12 mouse cellular contexts compared by ENCODE assay signal in the genomic region with DNA sequence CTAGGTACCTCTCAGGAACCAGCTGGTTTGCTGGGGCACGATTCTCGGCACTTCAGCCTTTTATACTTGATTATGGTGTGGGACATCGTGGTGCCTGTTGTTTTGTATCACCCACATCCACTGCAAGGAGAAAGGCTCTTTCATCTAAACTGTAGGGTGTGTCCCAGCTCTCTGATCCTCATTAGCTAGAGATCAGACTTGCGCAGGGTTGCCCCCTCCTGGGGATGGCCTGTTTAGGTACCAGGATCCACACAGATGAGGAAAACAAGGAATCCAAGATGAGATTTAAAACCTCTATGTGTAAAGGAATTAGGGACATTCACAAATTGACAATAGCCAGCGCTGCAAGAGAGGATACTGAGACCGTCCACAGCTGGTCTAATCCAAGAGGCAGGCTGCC. TPM values are rescaled to one million over a fixed set of nuclear protein-coding genes. Genes with fewer than 3 reads are reported as not detected.
DNase-seq lines count a peak whose midpoint lies in the region; ATAC-seq lines count a peak whose summit lies in the region.
"Had no signal": no experiment of that assay in that cellular context is flagged by ENCODE, and none has a peak within 500 bp of the region (broad histone marks: within the 10 kb centered on the region; RNA-seq: fewer than 3 reads in every experiment).

No protein-coding gene starts in this region.

- intact Hi-C loops in heart, postnatal 25 days (cut with DNase I), result loop anchor here (1.0 kb wide), 1 partner anchor 29 kb away; no protein-coding TSS in a partner anchor

- H3K9me3 ChIP-seq in heart, embryonic 13.5 days, result no peaks in the 10 kb centered on the region
- H3K9me3 ChIP-seq in heart, embryonic 14.5 days (ENCODE audit: control insufficient read depth, low read length), result no peaks in the 10 kb centered on the region
- H3K9me3 ChIP-seq in midbrain, embryonic 14.5 days (ENCODE audit: control insufficient read depth, low read length), result no peaks in the 10 kb centered on the region
- no peaks in the 10 kb centered on the region for H3K9me3 ChIP-seq in limb, embryonic 10.5 days (replicated peaks)
- H3K9me3 ChIP-seq: G1E; intestine, embryonic 15.5 days; limb, embryonic 13.5 days had no signal

- no peak overlapping the region for H3K9ac ChIP-seq in heart, embryonic 13.5 days
- H3K9ac ChIP-seq in heart, embryonic 14.5 days (ENCODE audit: low read length), result no peak overlapping the region
- H3K9ac ChIP-seq in midbrain, embryonic 14.5 days (replicated peaks; ENCODE audit: low read length), result no peak overlapping the region
- H3K9ac ChIP-seq: intestine, embryonic 15.5 days; limb, embryonic 13.5 days had no signal

- no peak overlapping the region for H3K27ac ChIP-seq in heart, embryonic 13.5 days (replicated peaks)
- no peak overlapping the region for H3K27ac ChIP-seq in heart, embryonic 14.5 days (replicated peaks in 1 of 2; ENCODE audit: control insufficient read depth in 1 of 2, insufficient read depth in 1 of 2, low read depth in 2 of 2, low read length in 2 of 2)
- H3K27ac ChIP-seq in midbrain, embryonic 14.5 days (replicated peaks; ENCODE audit: low read depth, low read length), result no peak overlapping the region
- no peak overlapping the region for H3K27ac ChIP-seq in limb, embryonic 10.5 days
- H3K27ac ChIP-seq: intestine, embryonic 15.5 days; limb, embryonic 13.5 days had no signal

- H3K4me2 ChIP-seq in heart, embryonic 13.5 days, result 0 out of 2 replicates have a peak overlapping the region, but pooled peaks have one; percentile 16
- peak overlapping the region; percentile 37; the same call in 1 of the 2 replicates for H3K4me2 ChIP-seq in heart, embryonic 14.5 days (ENCODE audit: low read length)
- H3K4me2 ChIP-seq in midbrain, embryonic 14.5 days (ENCODE audit: low read length), result no peak overlapping the region
- H3K4me2 ChIP-seq: intestine, embryonic 15.5 days; limb, embryonic 13.5 days had no signal

- WGBS in heart, embryonic 13.5 days, result 49% methylated on average over 6 of the region's 6 CpGs
- WGBS in heart, embryonic 14.5 days, result 45% methylated on average over 6 of the region's 6 CpGs
- WGBS in midbrain, embryonic 14.5 days, result 45% methylated on average over 6 of the region's 6 CpGs
- WGBS in limb, embryonic 10.5 days, result 54% methylated on average over 6 of the region's 6 CpGs

- no peak for DNase-seq in heart, postnatal 25 days (ENCODE audit: low spot score)
- peak; percentile 14 to 25 for DNase-seq in lung, postnatal 4 days
- DNase-seq in lung, postnatal 36 days, result no peak
- peak; percentile 11 for DNase-seq in midbrain, embryonic 14.5 days
- no peak for DNase-seq in limb, embryonic 10.5 days (ENCODE audit: low spot score)
- DNase-seq in adrenal gland, postnatal 36 days, result no peak

- H3K27me3 ChIP-seq in heart, embryonic 13.5 days (replicated peaks), result no peaks in the 10 kb centered on the region
- H3K27me3 ChIP-seq in heart, embryonic 14.5 days (ENCODE audit: control insufficient read depth, insufficient read depth, low read length), result no peaks in the 10 kb centered on the region
- H3K27me3 ChIP-seq in midbrain, embryonic 14.5 days (ENCODE audit: control insufficient read depth, insufficient read depth, low read length), result no peaks in the 10 kb centered on the region
- H3K27me3 ChIP-seq in limb, embryonic 10.5 days (ENCODE audit: low read depth, poor library complexity, severe bottlenecking), result no peaks in the 10 kb centered on the region
- H3K27me3 ChIP-seq: intestine, embryonic 15.5 days; limb, embryonic 13.5 days had no signal

- H3K4me3 ChIP-seq in heart, embryonic 13.5 days, result no peak overlapping the region
- no peak overlapping the region for H3K4me3 ChIP-seq in heart, embryonic 14.5 days (ENCODE audit: control insufficient read depth in 1 of 2, insufficient read depth in 1 of 2, low read depth in 1 of 2, low read length in 2 of 2)
- H3K4me3 ChIP-seq in midbrain, embryonic 14.5 days (replicated peaks; ENCODE audit: low read depth, low read length), result no peak overlapping the region
- H3K4me3 ChIP-seq in limb, embryonic 10.5 days, result no peak overlapping the region
- H3K4me3 ChIP-seq: intestine, embryonic 15.5 days; limb, embryonic 13.5 days had no signal

- ATAC-seq in heart, embryonic 13.5 days (ENCODE audit: extremely low read depth, insufficient number of reproducible peaks, low FRiP score, low TSS enrichment), result no peak
- ATAC-seq in heart, embryonic 14.5 days (ENCODE audit: insufficient number of reproducible peaks, insufficient read depth, low FRiP score, low read depth), result no peak
- no peak for ATAC-seq in midbrain, embryonic 14.5 days (ENCODE audit: low FRiP score, low TSS enrichment)
- ATAC-seq: intestine, embryonic 15.5 days had no signal

- no peaks in the 10 kb centered on the region; the same call in 1 of the 2 replicates for H3K4me1 ChIP-seq in heart, embryonic 13.5 days
- H3K4me1 ChIP-seq in heart, embryonic 14.5 days (ENCODE audit: control insufficient read depth in 2 of 2, insufficient read depth in 2 of 2, low read length in 2 of 2), result no peaks in the 10 kb centered on the region
- no peaks in the 10 kb centered on the region for H3K4me1 ChIP-seq in midbrain, embryonic 14.5 days (ENCODE audit: control insufficient read depth, insufficient read depth, low read length)
- H3K4me1 ChIP-seq in limb, embryonic 10.5 days, result 0 out of 2 replicates have a peak, but pooled peaks cover 4% of the 10 kb centered on the region
- H3K4me1 ChIP-seq: intestine, embryonic 15.5 days had no signal

- no peaks in the 10 kb centered on the region for H3K36me3 ChIP-seq in heart, embryonic 13.5 days
- no peaks in the 10 kb centered on the region for H3K36me3 ChIP-seq in heart, embryonic 14.5 days (ENCODE audit: control insufficient read depth, insufficient read depth, low read length)
- H3K36me3 ChIP-seq in midbrain, embryonic 14.5 days (ENCODE audit: control insufficient read depth, insufficient read depth, low read length), result no peaks in the 10 kb centered on the region
- no peaks in the 10 kb centered on the region for H3K36me3 ChIP-seq in limb, embryonic 10.5 days
- H3K36me3 ChIP-seq: G1E; intestine, embryonic 15.5 days; limb, embryonic 13.5 days had no signal

RNA-seq across cellular contexts. Expression of a gene that starts 14.6 kb away (rescaled TPM):
- 2.6 and 2.8 TPM in 2 replicates for polyA plus RNA-seq in heart, embryonic 13.5 days (2015; fragmentation: Nextera tagmentation; extraction: Ambion mirVana)
- 1 to 10 TPM; 1.3 to 1.8 TPM for total RNA-seq in heart, postnatal 25 days (2021)
- 6.1 and 6.5 TPM in 2 replicates for polyA plus RNA-seq in heart, embryonic 14.5 days (2014; fragmentation: Nextera tagmentation; extraction: Ambion mirVana)
- 0.97 and 1.8 TPM in 2 replicates for polyA plus RNA-seq in midbrain, embryonic 14.5 days (2014; fragmentation: Nextera tagmentation; extraction: Ambion mirVana)
- 3.8 and 3.9 TPM in 2 replicates for polyA plus RNA-seq in limb, embryonic 10.5 days (2016; fragmentation: Nextera tagmentation; extraction: Ambion mirVana)
- total RNA-seq in adrenal gland, postnatal 36 days (2021), result under 1 TPM; 0.26 to 0.30 TPM
- total RNA-seq: megakaryocyte-erythroid progenitor cell, adult 5-6 weeks had no signal

RNA-seq across cellular contexts. Expression of a gene that starts 42.1 kb away (rescaled TPM):
- polyA plus RNA-seq in heart, embryonic 13.5 days (2015; fragmentation: Nextera tagmentation; extraction: Ambion mirVana), result 7.9 and 8.1 TPM in 2 replicates
- total RNA-seq in heart, postnatal 25 days (2021), result 1 to 10 TPM; 5.2 to 6.0 TPM
- polyA plus RNA-seq in heart, embryonic 14.5 days (2014; fragmentation: Nextera tagmentation; extraction: Ambion mirVana), result 8.7 and 10.3 TPM in 2 replicates
- polyA plus RNA-seq in midbrain, embryonic 14.5 days (2014; fragmentation: Nextera tagmentation; extraction: Ambion mirVana), result 13.7 and 16.9 TPM in 2 replicates
- 10.5 and 13.0 TPM in 2 replicates for polyA plus RNA-seq in limb, embryonic 10.5 days (2016; fragmentation: Nextera tagmentation; extraction: Ambion mirVana)
- total RNA-seq in adrenal gland, postnatal 36 days (2021), result 10 to 100 TPM in 1 of 2 experiments, 1 to 10 TPM in 1; 7.4 to 16.4 TPM

Comparison
In these comparisons a context has a peak if more than half of its experiments do, and no peak if none do; other contexts are left out.
1. DNase-seq: peak in lung, postnatal 4 days (2 of 2) and midbrain, embryonic 14.5 days (single experiment); none in heart, postnatal 25 days (single experiment), lung, postnatal 36 days (single experiment), limb, embryonic 10.5 days (single experiment) and adrenal gland, postnatal 36 days (0 of 2).